Mouse (Mus musculus): ENCODE measurements around the gene Rab40c. TPM values are rescaled to one million over a fixed set of nuclear protein-coding genes. Genes with fewer than 3 reads are reported as not detected.

The Rab40c gene
- total and polyA plus RNA-seq, 3 experiments: 3.7 to 23.2 TPM; not detected in 1

DNA sequence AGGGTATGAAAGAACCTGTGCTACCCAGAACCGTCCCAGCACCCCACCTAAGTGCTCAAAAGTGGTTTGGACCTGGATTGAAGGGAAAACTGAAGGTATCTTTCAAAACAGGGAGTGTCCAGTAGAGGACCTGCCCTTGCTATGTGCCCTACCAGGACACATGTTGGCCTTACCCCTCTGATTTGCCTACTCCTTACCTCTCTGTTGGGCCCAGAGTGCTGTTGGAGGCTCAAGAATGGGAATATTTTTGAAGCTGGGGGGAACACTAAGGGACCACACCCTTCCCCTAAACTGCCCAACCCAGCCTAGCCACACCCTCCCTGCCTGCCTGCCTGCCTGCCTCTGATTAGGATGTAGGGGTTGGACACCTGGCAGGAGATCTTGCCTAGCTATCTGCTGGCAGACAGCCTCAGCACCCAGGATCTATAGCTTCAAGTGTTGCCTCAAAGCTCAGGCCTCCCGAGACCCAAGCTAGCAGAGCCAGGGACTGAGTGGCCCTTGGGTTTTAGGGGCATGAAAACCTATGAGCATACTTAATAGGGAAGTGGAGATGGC is 23.1 kb upstream of the Rab40c start (continued):
- TF ChIP-seq GABPA (IDR thresholded peaks at IDR 0.05; ENCODE audit: low read depth, low read length) (no peak), POLR2A (IDR thresholded peaks at IDR 0.05; ENCODE audit: control insufficient read depth in 1 of 2, insufficient read depth in 1 of 2, low read depth in 1 of 2, low read length in 2 of 2, poor library complexity in 1 of 2) (peak; percentile 28 to 46; a peak in 1 of 4 replicates), POLR2AphosphoS5 (IDR thresholded peaks at IDR 0.05; ENCODE audit: borderline replicate concordance, low read depth, low read length) (no peak), CHD1 (IDR thresholded peaks at IDR 0.05; ENCODE audit: low read depth, low read length) (peak; percentile 89; the same call in 1 of the 2 replicates), JUND (IDR thresholded peaks at IDR 0.05; ENCODE audit: low read depth, low read length) (no peak), SIN3A (IDR thresholded peaks at IDR 0.05; ENCODE audit: low read length) (peak; percentile 72), E2F4 (IDR thresholded peaks at IDR 0.05; ENCODE audit: borderline replicate concordance, low read depth, low read length) (no peak), ZNF384 (IDR thresholded peaks at IDR 0.05; ENCODE audit: low read depth, low read length) (no peak), USF2 (IDR thresholded peaks at IDR 0.05; ENCODE audit: borderline replicate concordance in 1 of 2, insufficient read depth in 1 of 2, low read depth in 1 of 2, low read length in 2 of 2) (no peak), USF1 (IDR thresholded peaks at IDR 0.05; ENCODE audit: low read depth, low read length) (no peak), ZC3H11A (IDR thresholded peaks at IDR 0.05; ENCODE audit: low read depth, low read length) (no peak), RCOR1 (IDR thresholded peaks at IDR 0.05; ENCODE audit: low read depth, low read length) (peak; percentile 58; the same call in 1 of the 2 replicates), NELFE (IDR thresholded peaks at IDR 0.05; ENCODE audit: low read depth, low read length) (peak; percentile 53), NRF1 (IDR thresholded peaks at IDR 0.05; ENCODE audit: insufficient read depth, low read depth, low read length, poor library complexity, severe bottlenecking) (no peak), RAD21 (IDR thresholded peaks at IDR 0.05; ENCODE audit: low read depth, low read length) (no peak), MXI1 (IDR thresholded peaks at IDR 0.05; ENCODE audit: low read depth, low read length) (no peak; the same call in none of the 2 replicates)

- peak overlapping the region; percentile 92 for H3K9ac ChIP-seq (ENCODE audit: control insufficient read depth, low read depth, low read length, poor library complexity, severe bottlenecking)
- H3K9me3 ChIP-seq (replicated peaks; ENCODE audit: insufficient read depth, low read length): no peaks in the 10 kb centered on the region
- H3K27ac ChIP-seq (ENCODE audit: control insufficient read depth, low read depth, low read length): peak overlapping the region; percentile 95
- peak; percentile 89 for DNase-seq (ENCODE audit: low read depth, low spot score)
- H3K36me3 ChIP-seq (ENCODE audit: control insufficient read depth in 1 of 2, insufficient read depth in 2 of 2, low read length in 2 of 2): peaks cover 2 to 17% of the 10 kb centered on the region in 2 experiments
- TF ChIP-seq MAX (IDR thresholded peaks at IDR 0.05; ENCODE audit: low read length): peak; percentile 42
- no peak for TF ChIP-seq GABPA (IDR thresholded peaks at IDR 0.05; ENCODE audit: low read depth, low read length)
- peak; percentile 94 for TF ChIP-seq MXI1 (IDR thresholded peaks at IDR 0.05; ENCODE audit: low read depth, low read length)
- TF ChIP-seq TBP (IDR thresholded peaks at IDR 0.05; ENCODE audit: low read depth, low read length): peak; percentile 46; the same call in 1 of the 2 replicates
- TF ChIP-seq TCF12 (IDR thresholded peaks at IDR 0.05; ENCODE audit: low read depth, low read length): peak; percentile 79
- TF ChIP-seq POLR2AphosphoS2 (IDR thresholded peaks at IDR 0.05; ENCODE audit: low read length): 0 out of 2 replicates have a peak, but pooled peaks have one; percentile 63
- peak; percentile 91 for TF ChIP-seq HCFC1 (IDR thresholded peaks at IDR 0.05; ENCODE audit: low read depth, low read length)
- TF ChIP-seq CTCF (IDR thresholded peaks at IDR 0.05 in 2 of 3, conservative IDR thresholded peaks at IDR 0.05 in 1 of 3; ENCODE audit: control insufficient read depth in 1 of 3, insufficient read depth in 1 of 3, low read depth in 2 of 3, low read length in 3 of 3, poor library complexity in 1 of 3, severe bottlenecking in 1 of 3): 0 out of 6 replicates have a peak, but pooled peaks of 1 of the 3 experiments have one; percentile 0
- TF ChIP-seq ELF1 (IDR thresholded peaks at IDR 0.05; ENCODE audit: low read depth, low read length): peak; percentile 64
- no peak; the same call in 1 of the 2 replicates for TF ChIP-seq KAT2A (conservative IDR thresholded peaks at IDR 0.05; ENCODE audit: low read depth, low read length)
- no peak for TF ChIP-seq EP300 (IDR thresholded peaks at IDR 0.05; ENCODE audit: low read depth in 1 of 2, low read length in 2 of 2)
- TF ChIP-seq UBTF (IDR thresholded peaks at IDR 0.05; ENCODE audit: borderline replicate concordance, insufficient read depth, low read depth, low read length): no peak
- TF ChIP-seq CHD1 (IDR thresholded peaks at IDR 0.05; ENCODE audit: low read depth, low read length): no peak
- no peak for TF ChIP-seq CHD2 (IDR thresholded peaks at IDR 0.05; ENCODE audit: low read length)
- no peak for TF ChIP-seq RAD21 (IDR thresholded peaks at IDR 0.05; ENCODE audit: low read depth, low read length)
- peak; percentile 78 to 92; a peak in 3 of 4 replicates for TF ChIP-seq POLR2A (IDR thresholded peaks at IDR 0.05; ENCODE audit: control insufficient read depth in 1 of 2, insufficient read depth in 1 of 2, low read depth in 1 of 2, low read length in 2 of 2, poor library complexity in 1 of 2)
- peak; percentile 31; the same call in 1 of the 2 replicates for TF ChIP-seq ETS1 (IDR thresholded peaks at IDR 0.05; ENCODE audit: low read depth, low read length)
- peak; percentile 93 for TF ChIP-seq SIN3A (IDR thresholded peaks at IDR 0.05; ENCODE audit: low read length)
- TF ChIP-seq MAZ (IDR thresholded peaks at IDR 0.05; ENCODE audit: low read depth, low read length): no peak
- no peak for TF ChIP-seq E2F4 (IDR thresholded peaks at IDR 0.05; ENCODE audit: borderline replicate concordance, low read depth, low read length)
- peak; percentile 37; the same call in 1 of the 2 replicates for TF ChIP-seq ZMIZ1 (IDR thresholded peaks at IDR 0.05; ENCODE audit: low read depth, low read length)
- peak; percentile 89 for TF ChIP-seq NELFE (IDR thresholded peaks at IDR 0.05; ENCODE audit: low read depth, low read length)
- peaks cover 10 to 30% of the 10 kb centered on the region in 2 experiments for H3K4me1 ChIP-seq (ENCODE audit: control insufficient read depth in 1 of 2, insufficient read depth in 2 of 2, low read length in 2 of 2)
- H3K27me3 ChIP-seq (ENCODE audit: control insufficient read depth in 1 of 2, insufficient read depth in 2 of 2, low read length in 2 of 2): no peaks in the 10 kb centered on the region
- H3K4me3 ChIP-seq (ENCODE audit: control insufficient read depth in 1 of 2, insufficient read depth in 1 of 2, low read depth in 2 of 2, low read length in 2 of 2): peak overlapping the region; percentile 63 to 78
- H3K79me2 ChIP-seq (ENCODE audit: control insufficient read depth, insufficient read depth, low read length, poor library complexity): peaks cover 27% of the 10 kb centered on the region
Observed at GRCm38 (mm10) chr17:25941511-25942241, 22.1 kb upstream of the Rab40c start.

Data from MEL (cell line).